Mouse (Mus musculus) MEL (cell line): Measurements from ENCODE around the gene Ghr.

Experiments
- CTCF ChIP-seq, 3 experiments: IDR thresholded peaks in 2 of 3; conservative IDR thresholded peaks in 1 of 3; 2 replicates each; pipeline ENCODE4 v1.5.1; 2011 to 2012; ENCODE audit warnings: low read length in 3 of 3, low read depth in 2 of 3, mild to moderate bottlenecking in 2 of 3, improper control_type of control experiment in 1 of 3, inconsistent platforms in 1 of 3, mixed read lengths in 1 of 3, moderate library complexity in 1 of 3; ENCODE audit not compliant: control insufficient read depth in 1 of 3, insufficient read depth in 1 of 3, poor library complexity in 1 of 3, severe bottlenecking in 1 of 3
- EP300 ChIP-seq, 2 experiments: IDR thresholded peaks; 2 replicates each; pipeline ENCODE4 v1.6.1; 2011; ENCODE audit warnings: improper control_type of control experiment in 2 of 2, low read length in 2 of 2, low read depth in 1 of 2, mild to moderate bottlenecking in 1 of 2
- ETS1 ChIP-seq: IDR thresholded peaks from 2 replicates; pipeline ENCODE4 v1.6.1; 2012; ENCODE audit warnings: low read depth, mild to moderate bottlenecking, inconsistent platforms, low read length, improper control_type of control experiment, moderate library complexity
- GABPA ChIP-seq: IDR thresholded peaks from 2 replicates; pipeline ENCODE4 v1.6.1; 2012; ENCODE audit warnings: low read depth, mild to moderate bottlenecking, inconsistent platforms, low read length, improper control_type of control experiment, moderate library complexity
- NRF1 ChIP-seq: IDR thresholded peaks from 2 replicates; pipeline ENCODE4 v1.6.1; 2014; ENCODE audit warnings: low read depth, mild to moderate bottlenecking, inconsistent platforms, low read length, improper control_type of control experiment, moderate library complexity; ENCODE audit not compliant: poor library complexity, insufficient read depth, severe bottlenecking
- POLR2A ChIP-seq, 2 experiments: IDR thresholded peaks; 2 replicates each; pipeline ENCODE4 v1.6.1; 2011 to 2012; ENCODE audit warnings: low read length in 2 of 2, mild to moderate bottlenecking in 2 of 2, control low read depth in 1 of 2, improper control_type of control experiment in 1 of 2, low read depth in 1 of 2, moderate library complexity in 1 of 2; ENCODE audit not compliant: control insufficient read depth in 1 of 2, insufficient read depth in 1 of 2, poor library complexity in 1 of 2
- SMC3 ChIP-seq: IDR thresholded peaks from 2 replicates; pipeline ENCODE4 v1.6.1; 2011; ENCODE audit warnings: low read depth, low read length, improper control_type of control experiment

- TF ChIP-seq NRF1 (no peak), CTCF (IDR thresholded peaks at IDR 0.05 in 2 of 3, conservative IDR thresholded peaks at IDR 0.05 in 1 of 3; ENCODE audit: control insufficient read depth in 1 of 3, insufficient read depth in 1 of 3, low read depth in 2 of 3, low read length in 3 of 3, poor library complexity in 1 of 3, severe bottlenecking in 1 of 3) (no peak), SMC3 (no peak), EP300 (IDR thresholded peaks at IDR 0.05; ENCODE audit: low read depth in 1 of 2, low read length in 2 of 2) (no peak), GABPA (no peak), ETS1 (no peak), POLR2A (IDR thresholded peaks at IDR 0.05; ENCODE audit: control insufficient read depth in 1 of 2, insufficient read depth in 1 of 2, low read depth in 1 of 2, low read length in 2 of 2, poor library complexity in 1 of 2) (no peak)
Measured at GRCm38 (mm10) chr15:3286032-3286431, 297.3 kb downstream of the Ghr start.
